Mouse (Mus musculus): ENCODE data around the gene Atp5d.
"Not testable (repeated sequence)": the region's sequence is repeated elsewhere in the genome, so short reads cannot be mapped to it uniquely, and the experiment has no call there.

DNA sequence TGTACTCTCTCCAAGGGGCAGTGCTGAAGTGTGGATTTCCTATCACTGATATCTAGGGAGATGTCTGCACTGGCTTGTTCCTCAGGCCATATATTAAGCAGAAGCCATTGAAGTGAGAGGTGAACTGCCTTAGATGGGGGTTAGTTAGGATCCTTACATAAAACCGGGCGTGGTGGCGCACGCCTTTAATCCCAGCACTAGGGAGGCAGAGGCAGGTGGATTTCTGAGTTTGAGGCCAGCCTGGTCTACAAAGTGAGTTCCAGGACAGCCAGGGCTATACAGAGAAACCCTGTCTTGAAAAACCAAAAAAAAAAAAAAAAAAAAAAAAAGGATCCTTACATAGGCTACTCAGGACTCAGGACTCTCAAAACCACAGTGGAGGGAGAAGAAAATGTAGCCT is 27.7 kb downstream of the Atp5d start:
- TF ChIP-seq POLR2A (IDR thresholded peaks at IDR 0.05; ENCODE audit: insufficient read depth, low read length); CTCF (IDR thresholded peaks at IDR 0.05; ENCODE audit: low read depth, low read length): not testable (repeated sequence)
